Mouse (Mus musculus): Measurements from ENCODE around the gene 4930544G11Rik. TPM values are rescaled to one million over a fixed set of nuclear protein-coding genes. Genes with fewer than 3 reads are reported as not detected.

Gene 4930544G11Rik
- not detected in 2 replicates for polyA plus RNA-seq (2011; ENCODE audit: insufficient read length, low read depth, missing spikeins)

GRCm38 (mm10) chr6:65952309-65952708 lies at the start of gene 4930544G11Rik:
4930544G11Rik (plus strand) TSS chr6:65952609.
- Histone ChIP-seq H3K4me1 (ENCODE audit: control insufficient read depth, insufficient read depth, low read length) (no peaks in the 10 kb centered on the region), H3K4me3 (ENCODE audit: insufficient read depth, low read length) (no peak within 1 kb of the TSS), H3K27ac (ENCODE audit: insufficient read depth, low read length) (no peak within 1 kb of the TSS)
- TF ChIP-seq CTCF (IDR thresholded peaks at IDR 0.05; ENCODE audit: borderline replicate concordance, insufficient read depth, low read length) (no peak), POLR2A (IDR thresholded peaks at IDR 0.05; ENCODE audit: low read depth, low read length) (no peak)

DNA sequence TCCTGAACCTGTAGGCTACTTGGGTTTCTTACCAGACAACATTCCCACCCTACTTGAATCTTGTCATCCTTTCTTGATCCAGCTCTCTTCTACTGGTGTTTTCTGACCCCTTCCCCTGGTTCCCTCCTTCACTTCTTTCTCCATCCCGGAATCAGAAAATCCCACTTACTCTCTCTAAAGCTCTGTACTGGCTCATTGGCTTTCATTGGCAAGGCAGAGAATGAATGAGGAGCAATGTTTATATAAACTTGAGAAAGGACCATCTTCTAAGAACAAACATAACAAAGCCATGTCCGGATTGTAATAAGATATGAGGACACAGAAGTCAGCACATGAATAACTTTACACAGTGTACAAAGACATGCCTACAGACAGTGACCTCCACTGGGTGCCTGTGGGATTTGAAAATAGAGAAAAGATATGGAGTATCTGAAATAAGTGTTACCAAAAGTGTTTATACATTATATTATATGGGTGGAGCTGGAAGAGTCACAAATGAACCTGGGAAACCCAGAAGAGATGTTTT lies 45.7 kb upstream of the 4930544G11Rik start:
- Histone ChIP-seq H3K4me3 (ENCODE audit: insufficient read depth, low read length) (no peak overlapping the region), H3K27ac (ENCODE audit: insufficient read depth, low read length) (no peak overlapping the region), H3K4me1 (ENCODE audit: control insufficient read depth, insufficient read depth, low read length) (no peaks in the 10 kb centered on the region)
- TF ChIP-seq CTCF (IDR thresholded peaks at IDR 0.05; ENCODE audit: borderline replicate concordance, insufficient read depth, low read length), result no peak
- TF ChIP-seq POLR2A (IDR thresholded peaks at IDR 0.05; ENCODE audit: low read depth, low read length), result no peak

DNA sequence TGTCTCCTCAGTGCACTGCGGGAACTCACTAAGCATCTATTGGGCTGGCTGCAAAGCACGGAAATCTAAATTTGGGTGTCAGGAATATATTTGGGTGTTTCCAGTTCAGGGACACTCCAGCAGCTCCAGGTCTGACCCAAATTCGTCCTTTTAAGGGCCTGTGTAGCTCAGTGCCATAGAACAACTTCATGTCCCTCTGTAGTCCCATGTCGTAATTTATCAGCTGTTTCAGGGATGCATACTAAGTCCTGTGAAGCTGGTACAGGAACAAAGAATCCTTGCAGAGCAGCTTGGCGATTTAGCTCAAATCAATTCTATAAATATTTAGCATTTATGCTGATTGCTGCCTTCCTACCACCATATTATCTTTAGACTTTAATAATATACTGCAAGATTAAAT lies 37.0 kb upstream of the 4930544G11Rik start:
- H3K4me1 ChIP-seq (ENCODE audit: control insufficient read depth, insufficient read depth, low read length), result no peaks in the 10 kb centered on the region
- TF ChIP-seq CTCF (IDR thresholded peaks at IDR 0.05; ENCODE audit: borderline replicate concordance, insufficient read depth, low read length), result no peak
- TF ChIP-seq POLR2A (IDR thresholded peaks at IDR 0.05; ENCODE audit: low read depth, low read length), result no peak
- H3K4me3 ChIP-seq (ENCODE audit: insufficient read depth, low read length), result no peak overlapping the region
- H3K27ac ChIP-seq (ENCODE audit: insufficient read depth, low read length), result no peak overlapping the region

- no peaks in the 10 kb centered on the region for H3K4me1 ChIP-seq (ENCODE audit: control insufficient read depth, insufficient read depth, low read length)
- no peak overlapping the region for H3K27ac ChIP-seq (ENCODE audit: insufficient read depth, low read length)
- H3K4me3 ChIP-seq (ENCODE audit: insufficient read depth, low read length), result no peak overlapping the region
- TF ChIP-seq CTCF (IDR thresholded peaks at IDR 0.05; ENCODE audit: borderline replicate concordance, insufficient read depth, low read length), result no peak
- TF ChIP-seq POLR2A (IDR thresholded peaks at IDR 0.05; ENCODE audit: low read depth, low read length), result no peak
Measured at GRCm38 (mm10) chr6:65921703-65922102, 30.7 kb upstream of the 4930544G11Rik start.

DNA sequence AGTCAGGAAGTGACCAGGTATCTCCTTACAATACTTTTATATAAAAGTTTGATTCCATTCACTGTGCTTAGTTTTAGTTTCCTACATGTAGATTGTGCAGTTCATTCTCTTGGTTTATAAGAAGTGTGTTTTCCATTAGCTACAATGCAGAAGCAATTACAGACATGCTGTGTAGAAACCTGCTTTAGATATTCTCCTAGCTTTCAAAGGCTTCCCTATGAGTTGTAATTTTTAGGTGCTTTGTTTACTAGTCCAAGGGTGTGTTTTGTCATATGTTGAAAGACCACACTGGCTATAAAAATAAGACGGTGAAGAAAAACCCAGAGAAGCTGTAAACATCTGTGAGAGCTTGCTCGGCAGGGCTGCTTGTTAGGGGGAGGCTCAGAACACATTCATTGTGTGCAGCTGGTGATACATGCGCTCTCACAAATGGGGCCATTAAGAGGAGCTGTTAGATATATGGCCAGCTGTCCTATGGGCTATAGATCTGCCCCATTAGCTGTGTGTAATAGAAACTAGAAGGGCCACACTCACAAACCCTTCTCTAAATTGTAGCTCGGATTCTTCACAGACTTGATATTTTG lies 28.8 kb upstream of the 4930544G11Rik start:
- TF ChIP-seq CTCF (IDR thresholded peaks at IDR 0.05; ENCODE audit: borderline replicate concordance, insufficient read depth, low read length), result no peak
- TF ChIP-seq POLR2A (IDR thresholded peaks at IDR 0.05; ENCODE audit: low read depth, low read length), result no peak
- Histone ChIP-seq H3K4me3 (ENCODE audit: insufficient read depth, low read length) (no peak overlapping the region), H3K27ac (ENCODE audit: insufficient read depth, low read length) (no peak overlapping the region), H3K4me1 (ENCODE audit: control insufficient read depth, insufficient read depth, low read length) (no peaks in the 10 kb centered on the region)

- Histone ChIP-seq H3K4me3 (ENCODE audit: insufficient read depth, low read length) (no peak overlapping the region), H3K27ac (ENCODE audit: insufficient read depth, low read length) (no peak overlapping the region), H3K4me1 (ENCODE audit: control insufficient read depth, insufficient read depth, low read length) (no peaks in the 10 kb centered on the region)
- TF ChIP-seq POLR2A (IDR thresholded peaks at IDR 0.05; ENCODE audit: low read depth, low read length) (no peak), CTCF (IDR thresholded peaks at IDR 0.05; ENCODE audit: borderline replicate concordance, insufficient read depth, low read length) (no peak)
Measured at GRCm38 (mm10) chr6:65925737-65926333, 26.6 kb upstream of the 4930544G11Rik start.

DNA sequence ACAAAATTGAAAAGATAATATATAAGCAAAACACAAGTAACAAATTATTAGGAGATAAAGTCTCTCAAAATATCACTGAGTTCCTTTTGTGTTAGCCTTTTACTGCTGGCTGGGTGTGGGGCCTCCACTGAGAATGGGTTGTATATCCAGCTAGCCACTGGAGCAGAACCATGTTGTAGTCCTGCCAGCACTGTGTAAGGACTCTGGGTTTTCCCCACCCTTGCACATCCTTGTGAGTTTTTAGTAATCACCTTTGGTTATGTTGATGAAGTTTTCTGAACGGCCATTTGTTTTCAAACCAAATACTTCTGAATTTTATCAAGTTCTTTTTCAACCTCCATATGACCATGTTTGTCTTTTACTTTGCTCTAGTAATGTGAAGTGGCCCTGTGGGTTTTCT lies 21.9 kb upstream of the 4930544G11Rik start:
- Histone ChIP-seq H3K27ac (ENCODE audit: insufficient read depth, low read length) (no peak overlapping the region), H3K4me1 (ENCODE audit: control insufficient read depth, insufficient read depth, low read length) (no peaks in the 10 kb centered on the region), H3K4me3 (ENCODE audit: insufficient read depth, low read length) (no peak overlapping the region)
- TF ChIP-seq POLR2A (IDR thresholded peaks at IDR 0.05; ENCODE audit: low read depth, low read length) (no peak), CTCF (IDR thresholded peaks at IDR 0.05; ENCODE audit: borderline replicate concordance, insufficient read depth, low read length) (no peak)

DNA sequence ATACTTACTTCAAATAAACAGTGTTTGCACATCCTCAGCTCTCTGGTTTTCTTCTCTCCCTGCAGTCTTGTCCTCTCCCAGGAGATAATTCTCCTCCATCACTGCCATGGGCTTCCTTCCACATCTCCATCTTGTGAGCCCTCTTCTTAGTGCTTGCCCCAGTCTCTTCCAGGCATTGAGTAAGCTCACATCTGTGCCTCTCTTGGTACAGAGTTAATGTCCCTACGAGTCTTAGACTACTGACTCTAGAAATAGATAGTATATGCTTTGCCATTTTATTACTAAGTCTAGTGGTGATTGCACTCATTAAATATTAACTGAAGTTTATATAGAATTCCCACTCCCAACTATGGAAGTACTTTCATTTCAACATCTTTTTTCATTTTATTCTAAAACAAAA lies 19.6 kb upstream of the 4930544G11Rik start:
- Histone ChIP-seq H3K27ac (ENCODE audit: insufficient read depth, low read length) (no peak overlapping the region), H3K4me3 (ENCODE audit: insufficient read depth, low read length) (no peak overlapping the region), H3K4me1 (ENCODE audit: control insufficient read depth, insufficient read depth, low read length) (no peaks in the 10 kb centered on the region)
- no peak for TF ChIP-seq CTCF (IDR thresholded peaks at IDR 0.05; ENCODE audit: borderline replicate concordance, insufficient read depth, low read length)
- no peak for TF ChIP-seq POLR2A (IDR thresholded peaks at IDR 0.05; ENCODE audit: low read depth, low read length)

DNA sequence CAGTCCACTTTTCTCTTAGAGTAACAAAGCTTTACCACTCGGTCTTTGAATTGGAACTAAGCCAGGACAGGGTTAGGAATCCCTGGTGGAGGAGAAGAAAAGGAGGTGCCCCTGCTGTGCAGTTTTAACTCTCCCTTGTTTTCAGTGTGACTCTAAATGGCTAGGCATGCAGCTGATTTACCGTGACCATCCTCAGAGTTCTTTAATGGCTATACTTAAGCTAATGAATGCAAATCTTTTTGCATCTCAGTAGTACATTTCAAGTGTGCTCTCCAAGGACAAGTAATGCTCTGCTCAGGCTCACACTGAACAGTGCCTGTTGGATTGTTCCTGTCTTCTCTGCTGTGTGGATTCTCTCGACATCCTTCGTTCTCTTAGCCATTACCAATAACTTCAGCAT lies 19.2 kb upstream of the 4930544G11Rik start:
- H3K4me3 ChIP-seq (ENCODE audit: insufficient read depth, low read length), result no peak overlapping the region
- no peaks in the 10 kb centered on the region for H3K4me1 ChIP-seq (ENCODE audit: control insufficient read depth, insufficient read depth, low read length)
- H3K27ac ChIP-seq (ENCODE audit: insufficient read depth, low read length), result no peak overlapping the region
- TF ChIP-seq CTCF (IDR thresholded peaks at IDR 0.05; ENCODE audit: borderline replicate concordance, insufficient read depth, low read length) (no peak), POLR2A (IDR thresholded peaks at IDR 0.05; ENCODE audit: low read depth, low read length) (no peak)

DNA sequence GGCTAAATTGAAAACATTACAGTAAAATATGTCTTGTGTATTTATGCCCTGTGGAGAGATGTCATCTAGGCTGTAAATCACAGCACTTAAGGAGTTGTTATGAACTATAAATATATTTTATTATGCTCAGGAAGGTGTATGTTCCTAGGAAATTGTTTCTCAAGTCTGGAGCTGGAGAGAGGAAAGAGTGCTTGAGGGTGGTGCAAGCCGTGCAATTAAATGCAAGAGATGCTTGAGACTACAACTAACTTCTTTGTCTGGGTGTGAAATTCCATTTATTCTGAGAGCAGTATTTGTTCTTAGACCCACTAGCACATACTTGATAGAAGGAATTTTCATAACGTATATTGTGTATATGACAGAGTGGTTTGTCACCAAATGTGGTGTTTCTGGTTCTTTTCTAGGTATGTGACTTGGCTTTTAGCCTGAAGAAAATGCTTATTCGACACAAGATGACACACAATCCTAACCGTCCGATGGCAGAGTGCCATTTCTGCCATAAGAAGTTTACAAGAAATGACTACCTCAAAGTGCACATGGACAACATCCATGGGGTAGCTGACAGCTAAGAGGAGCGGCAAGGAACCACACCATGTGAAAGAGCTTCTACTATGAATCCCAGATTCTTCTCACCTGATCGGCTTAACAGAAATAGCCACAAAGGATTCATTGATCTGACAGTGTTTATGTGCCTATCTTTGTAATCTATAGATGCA lies 16.7 kb upstream of the 4930544G11Rik start:
- H3K4me1 ChIP-seq (ENCODE audit: control insufficient read depth, insufficient read depth, low read length), result no peaks in the 10 kb centered on the region

More for the DNA sequence above, 16.7 kb upstream of the 4930544G11Rik start:
- Histone ChIP-seq H3K4me3 (ENCODE audit: insufficient read depth, low read length) (no peak overlapping the region), H3K27ac (ENCODE audit: insufficient read depth, low read length) (no peak overlapping the region)
- TF ChIP-seq POLR2A (IDR thresholded peaks at IDR 0.05; ENCODE audit: low read depth, low read length), result no peak
- TF ChIP-seq CTCF (IDR thresholded peaks at IDR 0.05; ENCODE audit: borderline replicate concordance, insufficient read depth, low read length), result no peak

Measured in embryonic fibroblast, embryonic 13.5 days (primary cell).